ENCODE assay signal across 12 mouse cellular contexts in genomic region chr6:136548796-136549195, GRCm38 (mm10). TPM values are rescaled to one million over a fixed set of nuclear protein-coding genes. Genes with fewer than 3 reads are reported as not detected.
DNase-seq lines count a peak whose midpoint lies in the region; ATAC-seq and TF ChIP-seq lines count a peak whose summit lies in the region.
"Had no signal": no experiment of that assay in that cellular context is flagged by ENCODE, and none has a peak within 500 bp of the region (broad histone marks: within the 10 kb centered on the region; RNA-seq: fewer than 3 reads in every experiment).

No protein-coding gene starts in this region.

- H3K9me3 ChIP-seq in heart, embryonic 16.5 days (replicated peaks; ENCODE audit: control insufficient read depth, low read length), result no peaks in the 10 kb centered on the region
- H3K9me3 ChIP-seq in midbrain, embryonic 14.5 days (ENCODE audit: control insufficient read depth, low read length), result no peaks in the 10 kb centered on the region
- H3K9me3 ChIP-seq: G1E; limb, embryonic 13.5 days had no signal

- WGBS in kidney, adult 2 months, result 75% methylated on average over 6 of the region's 6 CpGs
- WGBS in heart, embryonic 16.5 days, result 74% methylated on average over 6 of the region's 6 CpGs
- WGBS in midbrain, embryonic 14.5 days, result 64% methylated on average over 6 of the region's 6 CpGs

- H3K4me3 ChIP-seq in kidney, adult 2 months (ENCODE audit: insufficient read depth, low read depth, low read length), result no peak overlapping the region
- H3K4me3 ChIP-seq in heart, embryonic 16.5 days (ENCODE audit: low read length), result no peak overlapping the region
- H3K4me3 ChIP-seq in midbrain, embryonic 14.5 days (replicated peaks; ENCODE audit: low read depth, low read length), result no peak overlapping the region
- H3K4me3 ChIP-seq: limb, embryonic 13.5 days had no signal

- no peak overlapping the region for H3K27ac ChIP-seq in kidney, adult 2 months (ENCODE audit: insufficient read depth, low read depth, low read length)
- peak overlapping the region; percentile 81 for H3K27ac ChIP-seq in heart, embryonic 16.5 days (ENCODE audit: low read length)
- H3K27ac ChIP-seq in midbrain, embryonic 14.5 days (replicated peaks; ENCODE audit: low read depth, low read length), result peak overlapping the region; percentile 87

- H3K27me3 ChIP-seq in kidney, adult 2 months (replicated peaks; ENCODE audit: control insufficient read depth, insufficient read depth, low read length), result no peaks in the 10 kb centered on the region
- H3K27me3 ChIP-seq in heart, embryonic 16.5 days (ENCODE audit: control insufficient read depth, insufficient read depth, low read length), result no peaks in the 10 kb centered on the region
- no peaks in the 10 kb centered on the region for H3K27me3 ChIP-seq in midbrain, embryonic 14.5 days (ENCODE audit: control insufficient read depth, insufficient read depth, low read length)
- H3K27me3 ChIP-seq: limb, embryonic 13.5 days had no signal

- H3K4me2 ChIP-seq in heart, embryonic 16.5 days (ENCODE audit: low read depth, low read length), result peak overlapping the region; percentile 31
- peak overlapping the region; percentile 13; the same call in 1 of the 2 replicates for H3K4me2 ChIP-seq in midbrain, embryonic 14.5 days (ENCODE audit: low read length)
- H3K4me2 ChIP-seq: limb, embryonic 13.5 days had no signal

- DNase-seq in kidney, adult 2 months, result peak; percentile 63
- no peak for DNase-seq in kidney, postnatal 14 days
- DNase-seq in brain, adult 2 months (ENCODE audit: low read depth, low spot score), result peak; percentile 58
- no peak for DNase-seq in midbrain, embryonic 14.5 days
- no peak for DNase-seq in urinary bladder, adult 2 months (ENCODE audit: low spot score)
- no peak for DNase-seq in thymus, postnatal 14 days
- DNase-seq in thymus, postnatal 36 days, result no peak
- DNase-seq: gastrocnemius, postnatal 36 days; thymus, adult 18-20 months had no signal

- H3K4me1 ChIP-seq in kidney, adult 2 months (ENCODE audit: control insufficient read depth, insufficient read depth, low read length), result peaks cover 8% of the 10 kb centered on the region
- H3K4me1 ChIP-seq in heart, embryonic 16.5 days (ENCODE audit: control insufficient read depth, insufficient read depth, low read length), result peaks cover 30% of the 10 kb centered on the region
- peaks cover 29% of the 10 kb centered on the region for H3K4me1 ChIP-seq in midbrain, embryonic 14.5 days (ENCODE audit: control insufficient read depth, insufficient read depth, low read length)

- TF ChIP-seq POLR2A in kidney, adult 2 months (IDR thresholded peaks at IDR 0.05; ENCODE audit: low read depth, low read length), result no peak

- no peaks in the 10 kb centered on the region for H3K36me3 ChIP-seq in kidney, adult 2 months (ENCODE audit: control insufficient read depth, insufficient read depth, low read length)
- no peaks in the 10 kb centered on the region for H3K36me3 ChIP-seq in heart, embryonic 16.5 days (ENCODE audit: control insufficient read depth, insufficient read depth)
- H3K36me3 ChIP-seq in midbrain, embryonic 14.5 days (ENCODE audit: control insufficient read depth, insufficient read depth, low read length), result no peaks in the 10 kb centered on the region
- H3K36me3 ChIP-seq: limb, embryonic 13.5 days had no signal

- no peak for TF ChIP-seq CTCF in kidney, adult 2 months (conservative IDR thresholded peaks at IDR 0.05; ENCODE audit: insufficient read depth, insufficient read length, low read depth, low read length)

- H3K9ac ChIP-seq in heart, embryonic 16.5 days (ENCODE audit: low read length), result no peak overlapping the region
- no peak overlapping the region for H3K9ac ChIP-seq in midbrain, embryonic 14.5 days (replicated peaks; ENCODE audit: low read length)
- H3K9ac ChIP-seq: limb, embryonic 13.5 days had no signal

- no peak for ATAC-seq in heart, embryonic 16.5 days (replicated peaks; ENCODE audit: extremely low read depth, insufficient read depth, low FRiP score)
- peak; percentile 61; the same call in 1 of the 2 replicates for ATAC-seq in midbrain, embryonic 14.5 days (ENCODE audit: low FRiP score, low TSS enrichment)

RNA-seq across cellular contexts. Expression of gene Atf7ip, which starts 42.8 kb away (rescaled TPM):
- polyA plus RNA-seq in kidney, adult 2 months (2012; rRNA removed), result 13.4 and 13.9 TPM in 2 replicates
- polyA plus RNA-seq in heart, embryonic 16.5 days (2015; fragmentation: Nextera tagmentation; extraction: Ambion mirVana), result 27.9 and 31.4 TPM in 2 replicates
- 49.8 and 57.9 TPM in 2 replicates for polyA plus RNA-seq in midbrain, embryonic 14.5 days (2014; fragmentation: Nextera tagmentation; extraction: Ambion mirVana)
- polyA plus RNA-seq in urinary bladder, adult 2 months (2012; rRNA removed), result 20.5 and 31.6 TPM in 2 replicates

Comparison
In these comparisons a context has a peak if more than half of its experiments do, and no peak if none do; other contexts are left out.
1. DNase-seq: peak in kidney, adult 2 months (single experiment) and brain, adult 2 months (single experiment); none in kidney, postnatal 14 days (single experiment), midbrain, embryonic 14.5 days (single experiment), urinary bladder, adult 2 months (single experiment), thymus, postnatal 14 days (single experiment) and thymus, postnatal 36 days (0 of 2).